Mouse (Mus musculus): Measurements from ENCODE around the gene Fate1.

- TF ChIP-seq POLR2A (IDR thresholded peaks at IDR 0.05; ENCODE audit: borderline replicate concordance, insufficient read depth, low read length) (no peak), CTCF (IDR thresholded peaks at IDR 0.05; ENCODE audit: borderline replicate concordance, insufficient read depth, low read depth, low read length) (no peak)
Observed at GRCm38 (mm10) chrX:71963275-71963912, 9.4 kb upstream of the Fate1 start.
